Mouse (Mus musculus) kidney, adult 11 months (tissue): ENCODE data around the gene Tox2.

Source experiments
- DNase-seq: peaks from one replicate; pipeline ENCODE4 v3.0.0; 2022

Gene Tox2

GRCm38 (mm10) chr2:163205737-163206490 is 3.0 kb downstream of the Tox2 start:
- no peak for DNase-seq

- DNase-seq = no peak
These were observed 4.4 kb downstream of the Tox2 start for GRCm38 (mm10) chr2:163207315-163207714.

- no peak for DNase-seq
These were observed 6.2 kb downstream of the Tox2 start for GRCm38 (mm10) chr2:163209139-163209538.

- DNase-seq = no peak
These were observed 10.2 kb downstream of the Tox2 start for GRCm38 (mm10) chr2:163213085-163213484.

GRCm38 (mm10) chr2:163218095-163218494 is 15.2 kb downstream of the Tox2 start:
- DNase-seq = no peak

- no peak for DNase-seq
These were observed 15.6 kb downstream of the Tox2 start for GRCm38 (mm10) chr2:163218571-163218970.

GRCm38 (mm10) chr2:163219447-163219846 is 16.5 kb downstream of the Tox2 start:
- DNase-seq = no peak

GRCm38 (mm10) chr2:163220706-163221105 is 17.8 kb downstream of the Tox2 start:
- no peak for DNase-seq

GRCm38 (mm10) chr2:163225302-163225701 is 22.4 kb downstream of the Tox2 start:
- DNase-seq = no peak

GRCm38 (mm10) chr2:163229050-163229449 is 26.1 kb downstream of the Tox2 start:
- no peak for DNase-seq

GRCm38 (mm10) chr2:163231781-163232534 is 29.0 kb downstream of the Tox2 start:
- no peak for DNase-seq

- DNase-seq = no peak
These were observed 30.7 kb downstream of the Tox2 start for GRCm38 (mm10) chr2:163233666-163234065.

GRCm38 (mm10) chr2:163236057-163236456 is 33.1 kb downstream of the Tox2 start:
- DNase-seq = no peak

- DNase-seq = no peak
These were observed 35.1 kb downstream of the Tox2 start for GRCm38 (mm10) chr2:163237999-163238529.

GRCm38 (mm10) chr2:163239945-163240344 is 37.0 kb downstream of the Tox2 start:
- DNase-seq = no peak

GRCm38 (mm10) chr2:163241867-163242266 is 38.9 kb downstream of the Tox2 start:
- no peak for DNase-seq

GRCm38 (mm10) chr2:163243917-163244852 is 41.3 kb downstream of the Tox2 start:
- no peak for DNase-seq

- DNase-seq = no peak
These were observed 46.0 kb downstream of the Tox2 start for GRCm38 (mm10) chr2:163248912-163249311.

- no peak for DNase-seq
These were observed 49.7 kb downstream of the Tox2 start for GRCm38 (mm10) chr2:163252645-163253044.

GRCm38 (mm10) chr2:163253248-163254099 is 50.5 kb downstream of the Tox2 start:
- DNase-seq = no peak

GRCm38 (mm10) chr2:163254228-163254627 is 51.3 kb downstream of the Tox2 start:
- DNase-seq = no peak

GRCm38 (mm10) chr2:163256765-163257164 is 53.8 kb downstream of the Tox2 start:
- DNase-seq = no peak
